Mouse (Mus musculus): ENCODE measurements at regions not wholly inside any gene's neighbourhood (a gene's known extent, or its start where the extent isn't known, plus 50 kb on each side); places are given as distances from the start of the nearest gene placed in this dataset.
"Not testable (repeated sequence)": the region's sequence is repeated elsewhere in the genome, so short reads cannot be mapped to it uniquely, and the experiment has no call there.

GRCm38 (mm10) chr13:26959534-26960100 lies 97.8 kb upstream of the Prl start:
- WGBS = 84% methylated on average over 4 of the region's 4 CpGs
- Histone ChIP-seq H3K4me1 (replicated peaks; ENCODE audit: control insufficient read depth, insufficient read depth, low read length) (no peaks in the 10 kb centered on the region), H3K27ac (ENCODE audit: low read length) (no peak overlapping the region), H3K4me2 (ENCODE audit: low read length) (no peak overlapping the region), H3K4me3 (replicated peaks; ENCODE audit: low read length) (no peak overlapping the region), H3K9me3 (ENCODE audit: control insufficient read depth, low read length) (no peaks in the 10 kb centered on the region), H3K9ac (replicated peaks; ENCODE audit: low read depth, low read length) (no peak overlapping the region), H3K27me3 (replicated peaks; ENCODE audit: control insufficient read depth, insufficient read depth, low read length) (no peaks in the 10 kb centered on the region), H3K36me3 (ENCODE audit: control insufficient read depth, insufficient read depth) (no peaks in the 10 kb centered on the region)
- no peak for ATAC-seq

- not testable (repeated sequence) for H3K27ac ChIP-seq (ENCODE audit: low read length); H3K4me3 ChIP-seq (replicated peaks; ENCODE audit: low read length); H3K4me2 ChIP-seq (ENCODE audit: low read length); ATAC-seq; H3K4me1 ChIP-seq (replicated peaks; ENCODE audit: control insufficient read depth, insufficient read depth, low read length); H3K9me3 ChIP-seq (ENCODE audit: control insufficient read depth, low read length); H3K36me3 ChIP-seq (ENCODE audit: control insufficient read depth, insufficient read depth); H3K27me3 ChIP-seq (replicated peaks; ENCODE audit: control insufficient read depth, insufficient read depth, low read length); H3K9ac ChIP-seq (replicated peaks; ENCODE audit: low read depth, low read length)
Observed at GRCm38 (mm10) chr13:26960531-26960930, 96.8 kb upstream of the Prl start.

DNA sequence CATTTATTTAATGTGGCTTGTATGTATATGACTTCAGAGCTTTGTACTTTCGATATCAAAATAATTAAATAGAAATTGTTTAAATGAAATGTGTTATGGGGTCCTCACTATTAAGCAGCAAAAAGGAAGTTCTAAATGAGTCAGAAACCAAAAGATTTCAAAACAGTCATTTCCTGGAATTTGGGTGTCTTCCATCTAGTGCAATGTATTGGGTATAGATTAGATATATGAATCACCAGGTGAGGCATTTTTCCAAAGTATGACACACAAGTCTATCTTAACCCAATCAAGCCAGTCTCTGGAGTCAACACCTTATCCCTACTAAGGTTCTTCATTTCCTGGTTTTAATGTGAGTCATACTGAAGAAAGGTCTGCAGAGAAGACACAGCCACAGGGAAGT lies 81.3 kb upstream of the Prl start:
- Histone ChIP-seq H3K4me2 (ENCODE audit: low read length) (no peak overlapping the region), H3K4me3 (replicated peaks; ENCODE audit: low read length) (no peak overlapping the region), H3K27me3 (replicated peaks; ENCODE audit: control insufficient read depth, insufficient read depth, low read length) (no peaks in the 10 kb centered on the region), H3K27ac (ENCODE audit: low read length) (no peak overlapping the region), H3K36me3 (ENCODE audit: control insufficient read depth, insufficient read depth) (no peaks in the 10 kb centered on the region), H3K4me1 (replicated peaks; ENCODE audit: control insufficient read depth, insufficient read depth, low read length) (no peaks in the 10 kb centered on the region), H3K9me3 (ENCODE audit: control insufficient read depth, low read length) (no peaks in the 10 kb centered on the region), H3K9ac (replicated peaks; ENCODE audit: low read depth, low read length) (no peak overlapping the region)
- WGBS = 89% methylated on average over 1 of the region's 1 CpGs
- no peak for ATAC-seq

- no peak overlapping the region for H3K4me2 ChIP-seq (ENCODE audit: low read length)
- no peaks in the 10 kb centered on the region for H3K9me3 ChIP-seq (ENCODE audit: control insufficient read depth, low read length)
- H3K4me1 ChIP-seq (replicated peaks; ENCODE audit: control insufficient read depth, insufficient read depth, low read length) = no peaks in the 10 kb centered on the region
- WGBS = 94% methylated on average over 1 of the region's 1 CpGs
- no peak overlapping the region for H3K9ac ChIP-seq (replicated peaks; ENCODE audit: low read depth, low read length)
- ATAC-seq = no peak
- H3K27ac ChIP-seq (ENCODE audit: low read length) = no peak overlapping the region
- no peaks in the 10 kb centered on the region for H3K36me3 ChIP-seq (ENCODE audit: control insufficient read depth, insufficient read depth)
- no peaks in the 10 kb centered on the region for H3K27me3 ChIP-seq (replicated peaks; ENCODE audit: control insufficient read depth, insufficient read depth, low read length)
- H3K4me3 ChIP-seq (replicated peaks; ENCODE audit: low read length) = no peak overlapping the region
Observed at GRCm38 (mm10) chr13:26980475-26980874, 76.9 kb upstream of the Prl start.

All from forebrain, embryonic 16.5 days (tissue).